Mouse (Mus musculus): ENCODE measurements around the gene Cpeb1. TPM values are rescaled to one million over a fixed set of nuclear protein-coding genes. Genes with fewer than 3 reads are reported as not detected.

Gene Cpeb1
- polyA plus RNA-seq, 1 experiment from 2014 or later = 1.1 TPM

- Histone ChIP-seq H3K27ac (ENCODE audit: low read depth, low read length) (no peak overlapping the region), H3K9ac (ENCODE audit: low read length) (no peak overlapping the region), H3K4me1 (replicated peaks; ENCODE audit: control insufficient read depth, insufficient read depth, low read length) (no peaks in the 10 kb centered on the region), H3K27me3 (ENCODE audit: control insufficient read depth, insufficient read depth, low read length) (no peaks in the 10 kb centered on the region), H3K4me3 (ENCODE audit: low read depth, low read length) (no peak overlapping the region), H3K9me3 (ENCODE audit: control insufficient read depth, low read length) (no peaks in the 10 kb centered on the region), H3K4me2 (ENCODE audit: low read depth, low read length, severe bottlenecking) (no peak overlapping the region), H3K36me3 (ENCODE audit: control insufficient read depth, insufficient read depth, low read length) (no peaks in the 10 kb centered on the region)
- no peak for ATAC-seq (replicated peaks; ENCODE audit: low FRiP score)
- WGBS = 95% methylated on average over 1 of the region's 1 CpGs
- peak; percentile 14 for DNase-seq (ENCODE audit: low spot score)
Measured at GRCm38 (mm10) chr7:81311130-81311529, 144.1 kb downstream of the Cpeb1 start.

- Histone ChIP-seq H3K36me3 (ENCODE audit: control insufficient read depth, insufficient read depth, low read length) (no peaks in the 10 kb centered on the region), H3K4me3 (ENCODE audit: low read depth, low read length) (no peak overlapping the region), H3K27ac (ENCODE audit: low read depth, low read length) (no peak overlapping the region), H3K9ac (ENCODE audit: low read length) (no peak overlapping the region), H3K9me3 (ENCODE audit: control insufficient read depth, low read length) (no peaks in the 10 kb centered on the region), H3K4me2 (ENCODE audit: low read depth, low read length, severe bottlenecking) (no peak overlapping the region), H3K4me1 (replicated peaks; ENCODE audit: control insufficient read depth, insufficient read depth, low read length) (no peaks in the 10 kb centered on the region), H3K27me3 (ENCODE audit: control insufficient read depth, insufficient read depth, low read length) (no peaks in the 10 kb centered on the region)
- ATAC-seq (replicated peaks; ENCODE audit: low FRiP score) = no peak
- 94% methylated on average over 6 of the region's 6 CpGs for WGBS
- DNase-seq (ENCODE audit: low spot score) = peak; percentile 10
Measured at GRCm38 (mm10) chr7:81309247-81309646, 146.0 kb downstream of the Cpeb1 start.

GRCm38 (mm10) chr7:81307735-81308134 lies 147.5 kb downstream of the Cpeb1 start:
- WGBS = 78% methylated on average over 8 of the region's 8 CpGs
- no peaks in the 10 kb centered on the region; the same call in 1 of the 2 replicates for H3K4me1 ChIP-seq (replicated peaks; ENCODE audit: control insufficient read depth, insufficient read depth, low read length)
- H3K36me3 ChIP-seq (ENCODE audit: control insufficient read depth, insufficient read depth, low read length) = no peaks in the 10 kb centered on the region
- no peak overlapping the region for H3K4me2 ChIP-seq (ENCODE audit: low read depth, low read length, severe bottlenecking)
- H3K27ac ChIP-seq (ENCODE audit: low read depth, low read length) = no peak overlapping the region
- H3K9me3 ChIP-seq (ENCODE audit: control insufficient read depth, low read length) = no peaks in the 10 kb centered on the region
- no peaks in the 10 kb centered on the region for H3K27me3 ChIP-seq (ENCODE audit: control insufficient read depth, insufficient read depth, low read length)
- no peak overlapping the region for H3K9ac ChIP-seq (ENCODE audit: low read length)
- H3K4me3 ChIP-seq (ENCODE audit: low read depth, low read length) = no peak overlapping the region
- peak; percentile 44 for DNase-seq (ENCODE audit: low spot score)
- ATAC-seq (replicated peaks; ENCODE audit: low FRiP score) = no peak

- H3K9me3 ChIP-seq (ENCODE audit: control insufficient read depth, low read length) = no peaks in the 10 kb centered on the region
- no peak overlapping the region for H3K4me3 ChIP-seq (ENCODE audit: low read depth, low read length)
- H3K36me3 ChIP-seq (ENCODE audit: control insufficient read depth, insufficient read depth, low read length) = no peaks in the 10 kb centered on the region
- no peak overlapping the region for H3K9ac ChIP-seq (ENCODE audit: low read length)
- no peak for ATAC-seq (replicated peaks; ENCODE audit: low FRiP score)
- H3K4me1 ChIP-seq (replicated peaks; ENCODE audit: control insufficient read depth, insufficient read depth, low read length) = no peaks in the 10 kb centered on the region; the same call in 1 of the 2 replicates
- H3K27ac ChIP-seq (ENCODE audit: low read depth, low read length) = no peak overlapping the region
- no peak overlapping the region for H3K4me2 ChIP-seq (ENCODE audit: low read depth, low read length, severe bottlenecking)
- no peaks in the 10 kb centered on the region for H3K27me3 ChIP-seq (ENCODE audit: control insufficient read depth, insufficient read depth, low read length)
- 94% methylated on average over 5 of the region's 5 CpGs for WGBS
- no peak for DNase-seq (ENCODE audit: low spot score)
Measured at GRCm38 (mm10) chr7:81304675-81305074, 150.6 kb downstream of the Cpeb1 start.

- Histone ChIP-seq H3K4me1 (replicated peaks; ENCODE audit: control insufficient read depth, insufficient read depth, low read length) (no peaks in the 10 kb centered on the region; the same call in 1 of the 2 replicates), H3K36me3 (ENCODE audit: control insufficient read depth, insufficient read depth, low read length) (no peaks in the 10 kb centered on the region), H3K9ac (ENCODE audit: low read length) (no peak overlapping the region), H3K27me3 (ENCODE audit: control insufficient read depth, insufficient read depth, low read length) (no peaks in the 10 kb centered on the region), H3K27ac (ENCODE audit: low read depth, low read length) (no peak overlapping the region), H3K4me3 (ENCODE audit: low read depth, low read length) (no peak overlapping the region), H3K4me2 (ENCODE audit: low read depth, low read length, severe bottlenecking) (no peak overlapping the region), H3K9me3 (ENCODE audit: control insufficient read depth, low read length) (no peaks in the 10 kb centered on the region)
- DNase-seq (ENCODE audit: low spot score) (no peak), ATAC-seq (replicated peaks; ENCODE audit: low FRiP score) (no peak)
- WGBS = 88% methylated on average over 5 of the region's 5 CpGs
Measured at GRCm38 (mm10) chr7:81304100-81304499, 151.2 kb downstream of the Cpeb1 start.

GRCm38 (mm10) chr7:81303682-81304081 lies 151.6 kb downstream of the Cpeb1 start:
- H3K4me1 ChIP-seq (replicated peaks; ENCODE audit: control insufficient read depth, insufficient read depth, low read length) = no peaks in the 10 kb centered on the region; the same call in 1 of the 2 replicates
- DNase-seq (ENCODE audit: low spot score) (no peak), ATAC-seq (replicated peaks; ENCODE audit: low FRiP score) (no peak)
- H3K4me3 ChIP-seq (ENCODE audit: low read depth, low read length) = no peak overlapping the region
- H3K27ac ChIP-seq (ENCODE audit: low read depth, low read length) = no peak overlapping the region
- no peak overlapping the region for H3K9ac ChIP-seq (ENCODE audit: low read length)
- no peak overlapping the region for H3K4me2 ChIP-seq (ENCODE audit: low read depth, low read length, severe bottlenecking)
- no peaks in the 10 kb centered on the region for H3K9me3 ChIP-seq (ENCODE audit: control insufficient read depth, low read length)
- H3K36me3 ChIP-seq (ENCODE audit: control insufficient read depth, insufficient read depth, low read length) = no peaks in the 10 kb centered on the region
- WGBS = 80% methylated on average over 2 of the region's 2 CpGs
- no peaks in the 10 kb centered on the region for H3K27me3 ChIP-seq (ENCODE audit: control insufficient read depth, insufficient read depth, low read length)

GRCm38 (mm10) chr7:81301323-81301722 lies 153.9 kb downstream of the Cpeb1 start:
- no peak overlapping the region for H3K4me2 ChIP-seq (ENCODE audit: low read depth, low read length, severe bottlenecking)
- WGBS = 45% methylated on average over 7 of the region's 7 CpGs
- H3K27ac ChIP-seq (ENCODE audit: low read depth, low read length) = no peak overlapping the region
- H3K27me3 ChIP-seq (ENCODE audit: control insufficient read depth, insufficient read depth, low read length) = no peaks in the 10 kb centered on the region
- DNase-seq (ENCODE audit: low spot score) = no peak
- no peak overlapping the region for H3K9ac ChIP-seq (ENCODE audit: low read length)
- no peaks in the 10 kb centered on the region for H3K9me3 ChIP-seq (ENCODE audit: control insufficient read depth, low read length)
- no peaks in the 10 kb centered on the region; the same call in 1 of the 2 replicates for H3K4me1 ChIP-seq (replicated peaks; ENCODE audit: control insufficient read depth, insufficient read depth, low read length)
- H3K36me3 ChIP-seq (ENCODE audit: control insufficient read depth, insufficient read depth, low read length) = no peaks in the 10 kb centered on the region
- no peak for ATAC-seq (replicated peaks; ENCODE audit: low FRiP score)
- H3K4me3 ChIP-seq (ENCODE audit: low read depth, low read length) = no peak overlapping the region

GRCm38 (mm10) chr7:81298206-81298605 lies 157.1 kb downstream of the Cpeb1 start:
- H3K9me3 ChIP-seq (ENCODE audit: control insufficient read depth, low read length) = no peaks in the 10 kb centered on the region
- peak; percentile 47 for DNase-seq (ENCODE audit: low spot score)
- H3K4me1 ChIP-seq (replicated peaks; ENCODE audit: control insufficient read depth, insufficient read depth, low read length) = no peaks in the 10 kb centered on the region; the same call in 1 of the 2 replicates
- H3K27ac ChIP-seq (ENCODE audit: low read depth, low read length) = no peak overlapping the region
- H3K9ac ChIP-seq (ENCODE audit: low read length) = no peak overlapping the region
- no peak overlapping the region for H3K4me3 ChIP-seq (ENCODE audit: low read depth, low read length)
- 49% methylated on average over 6 of the region's 6 CpGs for WGBS
- H3K27me3 ChIP-seq (ENCODE audit: control insufficient read depth, insufficient read depth, low read length) = no peaks in the 10 kb centered on the region
- H3K36me3 ChIP-seq (ENCODE audit: control insufficient read depth, insufficient read depth, low read length) = no peaks in the 10 kb centered on the region
- H3K4me2 ChIP-seq (ENCODE audit: low read depth, low read length, severe bottlenecking) = no peak overlapping the region
- no peak for ATAC-seq (replicated peaks; ENCODE audit: low FRiP score)

Measured in forebrain, embryonic 11.5 days (tissue).